Comparison of ENCODE assay signal across 19 mouse cellular contexts in genomic region chr6:117210536-117210935, GRCm38 (mm10). TPM values are rescaled to one million over a fixed set of nuclear protein-coding genes. Genes with fewer than 3 reads are reported as not detected.
DNase-seq lines count a peak whose midpoint lies in the region; ATAC-seq lines count a peak whose summit lies in the region.
"Had no signal": no experiment of that assay in that cellular context is flagged by ENCODE, and none has a peak within 500 bp of the region (broad histone marks: within the 10 kb centered on the region; RNA-seq: fewer than 3 reads in every experiment).

No protein-coding gene starts in this region.

- H3K9me3 ChIP-seq in embryonic facial prominence, embryonic 14.5 days (ENCODE audit: control insufficient read depth, low read length): no peaks in the 10 kb centered on the region
- no peaks in the 10 kb centered on the region for H3K9me3 ChIP-seq in embryonic facial prominence, embryonic 10.5 days
- no peaks in the 10 kb centered on the region for H3K9me3 ChIP-seq in heart, embryonic 11.5 days (replicated peaks; ENCODE audit: control insufficient read depth, low read length)
- H3K9me3 ChIP-seq in lung, embryonic 15.5 days: no peaks in the 10 kb centered on the region
- H3K9me3 ChIP-seq in intestine, embryonic 15.5 days: no peaks in the 10 kb centered on the region
- H3K9me3 ChIP-seq: embryonic facial prominence, embryonic 13.5 days; kidney, embryonic 15.5 days; limb, embryonic 15.5 days had no signal

- no peak for ATAC-seq in embryonic facial prominence, embryonic 14.5 days (ENCODE audit: low read depth)
- 0 out of 2 replicates have a peak, but pooled peaks have one; percentile 22 for ATAC-seq in heart, embryonic 11.5 days (replicated peaks; ENCODE audit: insufficient number of reproducible peaks, low FRiP score, low TSS enrichment)
- peak; percentile 57; the same call in 1 of the 2 replicates for ATAC-seq in lung, embryonic 15.5 days (ENCODE audit: borderline replicate concordance, extremely low read depth, low FRiP score, low TSS enrichment)
- ATAC-seq in intestine, embryonic 15.5 days: peak; percentile 58
- ATAC-seq: midbrain, embryonic 16.5 days had no signal

- 37% methylated on average over 6 of the region's 6 CpGs for WGBS in embryonic facial prominence, embryonic 14.5 days
- WGBS in embryonic facial prominence, embryonic 10.5 days: 72% methylated on average over 6 of the region's 6 CpGs
- 17% methylated on average over 6 of the region's 6 CpGs for WGBS in heart, embryonic 11.5 days (ENCODE audit: insufficient replicate concordance)
- 17% methylated on average over 6 of the region's 6 CpGs for WGBS in lung, embryonic 15.5 days
- 38% methylated on average over 6 of the region's 6 CpGs for WGBS in intestine, embryonic 15.5 days

- no peaks in the 10 kb centered on the region for H3K27me3 ChIP-seq in embryonic facial prominence, embryonic 14.5 days (replicated peaks; ENCODE audit: control insufficient read depth, insufficient read depth, low read length)
- no peaks in the 10 kb centered on the region for H3K27me3 ChIP-seq in embryonic facial prominence, embryonic 10.5 days (replicated peaks; ENCODE audit: low read depth, poor library complexity, severe bottlenecking)
- H3K27me3 ChIP-seq in heart, embryonic 11.5 days (ENCODE audit: control insufficient read depth, insufficient read depth, low read length): peaks cover 4% of the 10 kb centered on the region; the same call in 1 of the 2 replicates
- no peaks in the 10 kb centered on the region for H3K27me3 ChIP-seq in lung, embryonic 15.5 days
- H3K27me3 ChIP-seq in intestine, embryonic 15.5 days (replicated peaks): no peaks in the 10 kb centered on the region
- H3K27me3 ChIP-seq: CH12.LX; kidney, embryonic 15.5 days; limb, embryonic 15.5 days had no signal

- intact Hi-C loops in heart, postnatal 10 days (cut with DNase I): no loop called here

- H3K36me3 ChIP-seq in embryonic facial prominence, embryonic 14.5 days (ENCODE audit: control insufficient read depth, insufficient read depth, low read length): no peaks in the 10 kb centered on the region
- no peaks in the 10 kb centered on the region for H3K36me3 ChIP-seq in embryonic facial prominence, embryonic 10.5 days (replicated peaks)
- H3K36me3 ChIP-seq in heart, embryonic 11.5 days (ENCODE audit: control insufficient read depth, insufficient read depth, low read length): no peaks in the 10 kb centered on the region
- no peaks in the 10 kb centered on the region for H3K36me3 ChIP-seq in lung, embryonic 15.5 days
- no peaks in the 10 kb centered on the region for H3K36me3 ChIP-seq in intestine, embryonic 15.5 days
- H3K36me3 ChIP-seq: embryonic facial prominence, embryonic 13.5 days; kidney, embryonic 15.5 days; limb, embryonic 15.5 days had no signal

- H3K4me2 ChIP-seq in embryonic facial prominence, embryonic 14.5 days (ENCODE audit: low read depth, low read length): no peak overlapping the region
- H3K4me2 ChIP-seq in heart, embryonic 11.5 days: peak overlapping the region; percentile 12; the same call in 1 of the 2 replicates
- no peak overlapping the region for H3K4me2 ChIP-seq in lung, embryonic 15.5 days
- no peak overlapping the region for H3K4me2 ChIP-seq in intestine, embryonic 15.5 days (replicated peaks)
- H3K4me2 ChIP-seq: embryonic facial prominence, embryonic 13.5 days; kidney, embryonic 15.5 days; limb, embryonic 15.5 days had no signal

- no peak overlapping the region for H3K4me3 ChIP-seq in embryonic facial prominence, embryonic 14.5 days (ENCODE audit: low read depth, low read length)
- H3K4me3 ChIP-seq in embryonic facial prominence, embryonic 10.5 days: no peak overlapping the region
- no peak overlapping the region for H3K4me3 ChIP-seq in heart, embryonic 11.5 days (ENCODE audit: low read depth, low read length)
- no peak overlapping the region for H3K4me3 ChIP-seq in lung, embryonic 15.5 days
- H3K4me3 ChIP-seq in intestine, embryonic 15.5 days (replicated peaks): no peak overlapping the region
- H3K4me3 ChIP-seq: embryonic facial prominence, embryonic 13.5 days; kidney, embryonic 15.5 days; limb, embryonic 15.5 days had no signal

- H3K27ac ChIP-seq in embryonic facial prominence, embryonic 14.5 days (replicated peaks; ENCODE audit: low read depth, low read length): no peak overlapping the region
- no peak overlapping the region for H3K27ac ChIP-seq in embryonic facial prominence, embryonic 10.5 days (replicated peaks)
- H3K27ac ChIP-seq in heart, embryonic 11.5 days (ENCODE audit: low read depth, low read length): peak overlapping the region; percentile 54
- H3K27ac ChIP-seq in lung, embryonic 15.5 days: no peak overlapping the region
- no peak overlapping the region for H3K27ac ChIP-seq in intestine, embryonic 15.5 days
- H3K27ac ChIP-seq: embryonic facial prominence, embryonic 13.5 days; kidney, embryonic 15.5 days; limb, embryonic 15.5 days had no signal

- H3K4me1 ChIP-seq in embryonic facial prominence, embryonic 14.5 days (ENCODE audit: control insufficient read depth, insufficient read depth, low read length): no peaks in the 10 kb centered on the region
- peaks cover 7% of the 10 kb centered on the region; the same call in 1 of the 2 replicates for H3K4me1 ChIP-seq in embryonic facial prominence, embryonic 10.5 days
- H3K4me1 ChIP-seq in heart, embryonic 11.5 days (ENCODE audit: control insufficient read depth, insufficient read depth, low read length): peaks cover 5% of the 10 kb centered on the region; the same call in 1 of the 2 replicates
- H3K4me1 ChIP-seq in lung, embryonic 15.5 days: peaks cover 10% of the 10 kb centered on the region
- H3K4me1 ChIP-seq in intestine, embryonic 15.5 days (replicated peaks): peaks cover 5% of the 10 kb centered on the region; the same call in 1 of the 2 replicates
- H3K4me1 ChIP-seq: embryonic facial prominence, embryonic 13.5 days; kidney, embryonic 15.5 days; limb, embryonic 15.5 days had no signal

- no peak overlapping the region for H3K9ac ChIP-seq in embryonic facial prominence, embryonic 14.5 days (ENCODE audit: low read depth, low read length)
- no peak overlapping the region for H3K9ac ChIP-seq in heart, embryonic 11.5 days (ENCODE audit: low read depth, low read length)
- no peak overlapping the region for H3K9ac ChIP-seq in lung, embryonic 15.5 days
- H3K9ac ChIP-seq in intestine, embryonic 15.5 days: no peak overlapping the region
- H3K9ac ChIP-seq: embryonic facial prominence, embryonic 13.5 days; kidney, embryonic 15.5 days; limb, embryonic 15.5 days had no signal

- peak; percentile 30 for DNase-seq in embryonic facial prominence, embryonic 14.5 days (ENCODE audit: low spot score)
- DNase-seq in embryonic facial prominence, embryonic 10.5 days (ENCODE audit: low spot score): no peak
- no peak for DNase-seq in heart, postnatal 10 days
- no peak for DNase-seq in lung, postnatal 14 days
- DNase-seq in urinary bladder, postnatal 36 days (ENCODE audit: low spot score in 2 of 2): no peak
- DNase-seq: adrenal gland, adult 8-10 months; cerebellum, adult 11-12 months; cerebellum, postnatal 25 days; gastrocnemius, postnatal 10 days; layer of hippocampus, postnatal 36 days; thymus, adult 18-20 months had no signal

RNA-seq across cellular contexts. Expression of gene Cxcl12, which starts 42.2 kb away (rescaled TPM):
- 190 and 226 TPM in 2 replicates for polyA plus RNA-seq in embryonic facial prominence, embryonic 14.5 days (2014; fragmentation: Nextera tagmentation; extraction: Ambion mirVana)
- 101 and 126 TPM in 2 replicates for polyA plus RNA-seq in embryonic facial prominence, embryonic 10.5 days (2016; fragmentation: Nextera tagmentation; extraction: Ambion mirVana)
- 157 and 167 TPM in 2 replicates for polyA plus RNA-seq in heart, embryonic 11.5 days (2014; fragmentation: Nextera tagmentation; extraction: Ambion mirVana)
- 100 to 1,000 TPM; 147 to 151 TPM for total RNA-seq in heart, postnatal 10 days (2021)
- polyA plus RNA-seq in lung, embryonic 15.5 days (2015; fragmentation: Nextera tagmentation; extraction: Ambion mirVana): 112 and 113 TPM in 2 replicates
- 147 and 163 TPM in 2 replicates for polyA plus RNA-seq in intestine, embryonic 15.5 days (2015; fragmentation: Nextera tagmentation; extraction: Ambion mirVana)
- total RNA-seq: CH12.LX had no signal
